Mouse (Mus musculus): ENCODE data around the gene Sdr39u1. TPM values are rescaled to one million over a fixed set of nuclear protein-coding genes. Genes with fewer than 3 reads are reported as not detected.

Sdr39u1 gene
- polyA plus RNA-seq, 1 experiment, result 13.2 TPM

- H3K27ac ChIP-seq (ENCODE audit: insufficient read depth, low read length), result peak overlapping the region; percentile 60
- peak overlapping the region; percentile 67 for H3K4me3 ChIP-seq (ENCODE audit: low read depth, low read length)
- TF ChIP-seq CTCF (IDR thresholded peaks at IDR 0.05; ENCODE audit: low read depth, low read length), result no peak
- no peak for TF ChIP-seq POLR2A (IDR thresholded peaks at IDR 0.05; ENCODE audit: insufficient read depth, low read length)
- TF ChIP-seq EP300 (IDR thresholded peaks at IDR 0.05; ENCODE audit: insufficient read depth, low read depth, low read length), result 0 out of 2 replicates have a peak, but pooled peaks have one; percentile 39
- H3K4me1 ChIP-seq (ENCODE audit: control insufficient read depth, insufficient read depth, low read length), result peaks cover 4% of the 10 kb centered on the region
- H3K9me3 ChIP-seq (replicated peaks; ENCODE audit: control insufficient read depth, insufficient read depth, low read length, poor library complexity, severe bottlenecking), result no peaks in the 10 kb centered on the region
- H3K36me3 ChIP-seq (ENCODE audit: control insufficient read depth, insufficient read depth, low read length, poor library complexity, severe bottlenecking), result peaks cover 4% of the 10 kb centered on the region; the same call in 1 of the 2 replicates
- peak overlapping the region; percentile 43 for H3K9ac ChIP-seq (ENCODE audit: low read depth, poor library complexity, severe bottlenecking)
- no peaks in the 10 kb centered on the region for H3K27me3 ChIP-seq (ENCODE audit: control insufficient read depth, insufficient read depth, low read length, poor library complexity, severe bottlenecking)
These were observed 45.0 kb downstream of the Sdr39u1 start for GRCm38 (mm10) chr14:55855101-55855561.

DNA sequence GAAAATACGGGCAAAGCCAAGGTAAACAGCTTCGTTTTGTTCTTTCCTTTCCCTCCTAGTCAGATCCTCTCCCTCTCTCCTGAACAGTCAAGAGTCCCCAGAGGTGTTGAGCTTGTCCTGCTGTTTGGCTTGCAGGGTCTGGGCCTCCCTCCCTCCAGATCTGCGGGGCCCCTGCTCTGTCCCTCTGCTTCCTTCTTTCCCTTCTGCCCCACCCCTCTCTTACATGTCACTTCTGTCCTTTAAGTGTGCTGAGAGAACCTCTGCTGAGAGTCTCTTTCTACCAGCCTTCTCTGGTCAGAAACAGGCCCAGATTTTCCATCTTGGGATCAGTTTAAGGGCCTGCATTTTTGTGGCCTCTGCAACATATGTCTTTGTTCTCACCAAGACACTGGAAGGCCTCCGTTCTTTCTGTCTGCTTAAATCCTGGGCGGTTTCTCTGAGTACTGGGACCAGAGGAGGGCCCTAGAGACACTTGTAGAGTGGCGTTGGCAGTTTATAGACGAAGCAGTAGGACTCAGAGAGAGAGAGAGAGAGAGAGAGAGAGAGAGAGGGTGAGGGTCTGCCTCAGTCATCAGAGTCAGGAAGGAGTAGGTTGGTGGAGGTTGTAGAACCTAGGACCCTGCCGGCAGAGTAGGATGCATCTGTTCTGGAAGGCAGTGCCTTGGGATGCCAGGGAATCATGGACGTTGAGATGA is 45.5 kb downstream of the Sdr39u1 start:
- peak overlapping the region; percentile 67 for H3K4me3 ChIP-seq (ENCODE audit: low read depth, low read length)
- H3K27ac ChIP-seq (ENCODE audit: insufficient read depth, low read length), result peak overlapping the region; percentile 60
- peaks cover 4% of the 10 kb centered on the region for H3K4me1 ChIP-seq (ENCODE audit: control insufficient read depth, insufficient read depth, low read length)
- no peaks in the 10 kb centered on the region for H3K27me3 ChIP-seq (ENCODE audit: control insufficient read depth, insufficient read depth, low read length, poor library complexity, severe bottlenecking)
- H3K36me3 ChIP-seq (ENCODE audit: control insufficient read depth, insufficient read depth, low read length, poor library complexity, severe bottlenecking), result peaks cover 4% of the 10 kb centered on the region; the same call in 1 of the 2 replicates
- TF ChIP-seq EP300 (IDR thresholded peaks at IDR 0.05; ENCODE audit: insufficient read depth, low read depth, low read length) (no peak), CTCF (IDR thresholded peaks at IDR 0.05; ENCODE audit: low read depth, low read length) (no peak), POLR2A (IDR thresholded peaks at IDR 0.05; ENCODE audit: insufficient read depth, low read length) (no peak)
- H3K9ac ChIP-seq (ENCODE audit: low read depth, poor library complexity, severe bottlenecking), result peak overlapping the region; percentile 43
- H3K9me3 ChIP-seq (replicated peaks; ENCODE audit: control insufficient read depth, insufficient read depth, low read length, poor library complexity, severe bottlenecking), result no peaks in the 10 kb centered on the region

DNA sequence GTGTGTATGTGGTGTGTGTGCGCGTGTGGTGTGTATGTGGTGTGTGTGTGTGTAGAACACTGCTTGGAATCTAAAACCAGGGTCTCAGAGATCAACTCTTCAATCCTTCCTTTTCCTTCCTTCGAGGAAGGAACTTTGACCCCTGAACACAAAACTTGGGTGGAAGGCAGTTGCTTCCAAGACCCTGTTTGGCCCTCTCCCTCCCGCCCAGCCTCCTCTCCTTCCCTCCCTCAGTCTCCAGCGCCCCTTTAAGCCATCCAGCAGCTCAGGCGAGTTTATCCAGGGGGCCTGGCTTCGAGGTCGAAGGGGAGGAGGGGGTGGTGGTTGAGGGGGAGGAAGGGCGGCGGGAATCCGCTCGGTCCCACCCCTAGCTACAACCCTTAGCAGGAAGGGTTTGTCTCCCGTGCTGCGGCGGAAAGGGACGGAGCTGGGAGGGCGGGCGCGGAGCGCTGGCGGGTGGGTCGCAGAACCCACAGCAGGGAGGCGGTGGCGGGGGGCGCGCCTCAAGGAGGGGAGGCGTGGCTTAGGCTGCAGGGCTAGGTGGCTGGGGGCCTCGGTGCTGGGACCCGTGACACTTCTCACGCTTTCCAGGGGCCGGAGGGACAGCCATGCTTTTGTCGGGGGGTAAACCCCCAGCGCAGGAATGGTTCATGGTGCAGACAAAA is 46.3 kb downstream of the Sdr39u1 start, which contains the start of gene Nynrin:
Gene Nynrin (plus strand): TSS at position 390 of the 665 bp plus-strand sequence.
- H3K4me1 ChIP-seq (ENCODE audit: control insufficient read depth, insufficient read depth, low read length), result peaks cover 2% of the 10 kb centered on the region

GRCm38 (mm10) chr14:55852646-55853551 is 47.2 kb downstream of the Sdr39u1 start:
- H3K27me3 ChIP-seq (ENCODE audit: control insufficient read depth, insufficient read depth, low read length, poor library complexity, severe bottlenecking), result no peaks in the 10 kb centered on the region
- peak overlapping the region; percentile 67 for H3K4me3 ChIP-seq (ENCODE audit: low read depth, low read length)
- peak overlapping the region; percentile 43 for H3K9ac ChIP-seq (ENCODE audit: low read depth, poor library complexity, severe bottlenecking)
- H3K36me3 ChIP-seq (ENCODE audit: control insufficient read depth, insufficient read depth, low read length, poor library complexity, severe bottlenecking), result peaks cover 4% of the 10 kb centered on the region; the same call in 1 of the 2 replicates
- peak; percentile 86; the same call in 1 of the 2 replicates for TF ChIP-seq EP300 (IDR thresholded peaks at IDR 0.05; ENCODE audit: insufficient read depth, low read depth, low read length)
- TF ChIP-seq CTCF (IDR thresholded peaks at IDR 0.05; ENCODE audit: low read depth, low read length), result no peak
- H3K4me1 ChIP-seq (ENCODE audit: control insufficient read depth, insufficient read depth, low read length), result peaks cover 2% of the 10 kb centered on the region
- H3K27ac ChIP-seq (ENCODE audit: insufficient read depth, low read length), result peak overlapping the region; percentile 86
- H3K9me3 ChIP-seq (replicated peaks; ENCODE audit: control insufficient read depth, insufficient read depth, low read length, poor library complexity, severe bottlenecking), result no peaks in the 10 kb centered on the region

More for the DNA sequence above, 46.3 kb downstream of the Sdr39u1 start, which contains the start of gene Nynrin:
- H3K9me3 ChIP-seq (replicated peaks; ENCODE audit: control insufficient read depth, insufficient read depth, low read length, poor library complexity, severe bottlenecking), result no peaks in the 10 kb centered on the region
- no peak for TF ChIP-seq CTCF (IDR thresholded peaks at IDR 0.05; ENCODE audit: low read depth, low read length)
- peak; percentile 11; the same call in 1 of the 2 replicates for TF ChIP-seq EP300 (IDR thresholded peaks at IDR 0.05; ENCODE audit: insufficient read depth, low read depth, low read length)
- H3K9ac ChIP-seq (ENCODE audit: low read depth, poor library complexity, severe bottlenecking), result peak within 1 kb of the TSS; percentile 43
- peak within 1 kb of the TSS; percentile 86 for H3K27ac ChIP-seq (ENCODE audit: insufficient read depth, low read length)
- H3K27me3 ChIP-seq (ENCODE audit: control insufficient read depth, insufficient read depth, low read length, poor library complexity, severe bottlenecking), result no peaks in the 10 kb centered on the region
- H3K4me3 ChIP-seq (ENCODE audit: low read depth, low read length), result peak within 1 kb of the TSS; percentile 67
- peaks cover 4% of the 10 kb centered on the region; the same call in 1 of the 2 replicates for H3K36me3 ChIP-seq (ENCODE audit: control insufficient read depth, insufficient read depth, low read length, poor library complexity, severe bottlenecking)

GRCm38 (mm10) chr14:55850885-55851284 is 49.2 kb downstream of the Sdr39u1 start:
- H3K9ac ChIP-seq (ENCODE audit: low read depth, poor library complexity, severe bottlenecking), result no peak overlapping the region
- H3K4me1 ChIP-seq (ENCODE audit: control insufficient read depth, insufficient read depth, low read length), result peaks cover 5% of the 10 kb centered on the region
- no peaks in the 10 kb centered on the region for H3K27me3 ChIP-seq (ENCODE audit: control insufficient read depth, insufficient read depth, low read length, poor library complexity, severe bottlenecking)
- TF ChIP-seq CTCF (IDR thresholded peaks at IDR 0.05; ENCODE audit: low read depth, low read length) (no peak), EP300 (IDR thresholded peaks at IDR 0.05; ENCODE audit: insufficient read depth, low read depth, low read length) (peak; percentile 78), POLR2A (IDR thresholded peaks at IDR 0.05; ENCODE audit: insufficient read depth, low read length) (no peak)
- no peaks in the 10 kb centered on the region for H3K36me3 ChIP-seq (ENCODE audit: control insufficient read depth, insufficient read depth, low read length, poor library complexity, severe bottlenecking)
- peak overlapping the region; percentile 86 for H3K27ac ChIP-seq (ENCODE audit: insufficient read depth, low read length)
- no peak overlapping the region for H3K4me3 ChIP-seq (ENCODE audit: low read depth, low read length)
- H3K9me3 ChIP-seq (replicated peaks; ENCODE audit: control insufficient read depth, insufficient read depth, low read length, poor library complexity, severe bottlenecking), result no peaks in the 10 kb centered on the region

Other genes starting within 250 kb of the Sdr39u1 start
- 33.2 and 36.0 TPM in 2 replicates for gene Mdp1, start 239.8 kb downstream of the Sdr39u1 start, polyA plus RNA-seq (2011; ENCODE audit: insufficient read depth, insufficient read length, low read depth, missing spikeins)
- 22.2 and 26.7 TPM in 2 replicates for gene Gmpr2, start 228.4 kb downstream of the Sdr39u1 start, polyA plus RNA-seq (2011; ENCODE audit: insufficient read depth, insufficient read length, low read depth, missing spikeins)
- 229 and 241 TPM in 2 replicates for gene Nedd8, start 228.2 kb downstream of the Sdr39u1 start, polyA plus RNA-seq (2011; ENCODE audit: insufficient read depth, insufficient read length, low read depth, missing spikeins)
- 50.9 and 63.6 TPM in 2 replicates for gene Tinf2, start 218.5 kb downstream of the Sdr39u1 start, polyA plus RNA-seq (2011; ENCODE audit: insufficient read depth, insufficient read length, low read depth, missing spikeins)
- 24.3 and 26.9 TPM in 2 replicates for gene Tgm1, start 186.4 kb downstream of the Sdr39u1 start, polyA plus RNA-seq (2011; ENCODE audit: insufficient read depth, insufficient read length, low read depth, missing spikeins)
- 39.6 and 42.5 TPM in 2 replicates for gene Rabggta, start 178.0 kb downstream of the Sdr39u1 start, polyA plus RNA-seq (2011; ENCODE audit: insufficient read depth, insufficient read length, low read depth, missing spikeins)
- gene Dhrs1, start 154.6 kb downstream of the Sdr39u1 start, polyA plus RNA-seq (2011; ENCODE audit: insufficient read depth, insufficient read length, low read depth, missing spikeins), result 34.7 and 38.9 TPM in 2 replicates
- 56.2 and 59.8 TPM in 2 replicates for gene Nop9, start 154.6 kb downstream of the Sdr39u1 start, polyA plus RNA-seq (2011; ENCODE audit: insufficient read depth, insufficient read length, low read depth, missing spikeins)
- not detected in 2 replicates for gene Cideb, start 141.8 kb downstream of the Sdr39u1 start, polyA plus RNA-seq (2011; ENCODE audit: insufficient read depth, insufficient read length, low read depth, missing spikeins)
- gene Ltb4r2, start 138.9 kb downstream of the Sdr39u1 start, polyA plus RNA-seq (2011; ENCODE audit: insufficient read depth, insufficient read length, low read depth, missing spikeins), result 5.3 and 6.8 TPM in 2 replicates
- 2.6 and 3.0 TPM in 2 replicates for gene Ltb4r1, start 134.3 kb downstream of the Sdr39u1 start, polyA plus RNA-seq (2011; ENCODE audit: insufficient read depth, insufficient read length, low read depth, missing spikeins)
- 0.30 and 1.2 TPM in 2 replicates for gene Adcy4, start 116.2 kb downstream of the Sdr39u1 start, polyA plus RNA-seq (2011; ENCODE audit: insufficient read depth, insufficient read length, low read depth, missing spikeins)
- gene Ripk3, start 111.4 kb downstream of the Sdr39u1 start, polyA plus RNA-seq (2011; ENCODE audit: insufficient read depth, insufficient read length, low read depth, missing spikeins), result 11.0 and 16.4 TPM in 2 replicates
- 57.0 and 57.7 TPM in 2 replicates for gene Nfatc4, start 77.1 kb downstream of the Sdr39u1 start, polyA plus RNA-seq (2011; ENCODE audit: insufficient read depth, insufficient read length, low read depth, missing spikeins)
- 21.5 and 24.6 TPM in 2 replicates for gene Nynrin, start 46.3 kb downstream of the Sdr39u1 start, polyA plus RNA-seq (2011; ENCODE audit: insufficient read depth, insufficient read length, low read depth, missing spikeins)
- gene Cbln3, start 15.9 kb downstream of the Sdr39u1 start, polyA plus RNA-seq (2011; ENCODE audit: insufficient read depth, insufficient read length, low read depth, missing spikeins), result 0.21 and 0.27 TPM in 2 replicates
- 29.8 and 30.9 TPM in 2 replicates for gene Khnyn, start 15.3 kb downstream of the Sdr39u1 start, polyA plus RNA-seq (2011; ENCODE audit: insufficient read depth, insufficient read length, low read depth, missing spikeins)
- not detected in 2 replicates for gene Cma1, start 44.4 kb upstream of the Sdr39u1 start, polyA plus RNA-seq (2011; ENCODE audit: insufficient read depth, insufficient read length, low read depth, missing spikeins)
- not detected in 2 replicates for gene Cma2, start 50.7 kb upstream of the Sdr39u1 start, polyA plus RNA-seq (2011; ENCODE audit: insufficient read depth, insufficient read length, low read depth, missing spikeins)
- not detected in 2 replicates for gene Mcpt1, start 117.7 kb upstream of the Sdr39u1 start, polyA plus RNA-seq (2011; ENCODE audit: insufficient read depth, insufficient read length, low read depth, missing spikeins)
- gene Mcpt9, start 130.2 kb upstream of the Sdr39u1 start, polyA plus RNA-seq (2011; ENCODE audit: insufficient read depth, insufficient read length, low read depth, missing spikeins), result not detected in 2 replicates
- not detected in 2 replicates for gene Mcpt2, start 141.7 kb upstream of the Sdr39u1 start, polyA plus RNA-seq (2011; ENCODE audit: insufficient read depth, insufficient read length, low read depth, missing spikeins)
- not detected in 2 replicates for gene Mcpt4, start 162.0 kb upstream of the Sdr39u1 start, polyA plus RNA-seq (2011; ENCODE audit: insufficient read depth, insufficient read length, low read depth, missing spikeins)
- gene Mcpt8, start 185.0 kb upstream of the Sdr39u1 start, polyA plus RNA-seq (2011; ENCODE audit: insufficient read depth, insufficient read length, low read depth, missing spikeins), result not detected in 2 replicates
- gene Ctsg, start 202.3 kb upstream of the Sdr39u1 start, polyA plus RNA-seq (2011; ENCODE audit: insufficient read depth, insufficient read length, low read depth, missing spikeins), result not detected in 2 replicates
- not detected in 2 replicates for gene Gzme, start 220.3 kb upstream of the Sdr39u1 start, polyA plus RNA-seq (2011; ENCODE audit: insufficient read depth, insufficient read length, low read depth, missing spikeins)
- gene Gzmd, start 232.3 kb upstream of the Sdr39u1 start, polyA plus RNA-seq (2011; ENCODE audit: insufficient read depth, insufficient read length, low read depth, missing spikeins), result not detected in 2 replicates